ENCODE assay signal across 42 mouse cellular contexts in the genomic region with DNA sequence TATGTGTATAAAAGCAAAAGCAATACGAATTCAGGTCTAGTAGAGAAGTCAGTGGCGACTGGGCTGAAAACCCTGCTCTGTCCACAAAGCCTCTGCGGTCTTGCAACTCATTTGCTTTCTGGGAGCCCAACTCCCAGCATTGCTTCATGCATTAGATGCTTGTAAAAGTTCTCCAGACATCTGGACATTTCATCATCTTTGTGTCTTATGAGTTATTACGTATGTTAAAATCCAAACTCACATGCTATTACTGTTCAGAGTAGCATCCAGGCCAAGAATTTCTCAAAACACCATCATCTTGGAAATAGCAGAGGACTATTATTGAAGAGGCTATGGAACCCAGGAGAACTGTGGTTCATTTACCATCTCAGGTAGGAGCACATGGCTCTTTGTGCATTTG. TPM values are rescaled to one million over a fixed set of nuclear protein-coding genes. Genes with fewer than 3 reads are reported as not detected.
"Had no signal": no experiment of that assay in that cellular context is flagged by ENCODE, and none has a peak within 500 bp of the region (broad histone marks: within the 10 kb centered on the region; RNA-seq: fewer than 3 reads in every experiment).

No protein-coding gene starts in this region.

- H3K36me3 ChIP-seq: heart, embryonic 10.5 days; heart, embryonic 12.5 days; heart, embryonic 13.5 days; heart, embryonic 15.5 days; hindbrain, embryonic 10.5 days; hindbrain, embryonic 12.5 days; hindbrain, embryonic 13.5 days; hindbrain, embryonic 15.5 days; intestine, embryonic 15.5 days; kidney, embryonic 15.5 days had no signal

- H3K27ac ChIP-seq: heart, embryonic 10.5 days; heart, embryonic 13.5 days; heart, embryonic 15.5 days; hindbrain, embryonic 10.5 days; hindbrain, embryonic 12.5 days; hindbrain, embryonic 13.5 days; hindbrain, embryonic 14.5 days; hindbrain, embryonic 15.5 days; hindbrain, postnatal 0 days; intestine, embryonic 15.5 days; kidney, embryonic 15.5 days; kidney, postnatal 0 days; layer of hippocampus, adult 2 months had no signal

- H3K27me3 ChIP-seq: heart, embryonic 12.5 days; heart, embryonic 13.5 days; heart, embryonic 15.5 days; hindbrain, embryonic 12.5 days; hindbrain, embryonic 13.5 days; hindbrain, embryonic 15.5 days; intestine, embryonic 15.5 days; kidney, embryonic 15.5 days had no signal

- DNase-seq: heart, postnatal 10 days; heart, postnatal 14 days; heart, postnatal 36 days; heart, postnatal 4 days; kidney, adult 11 months; kidney, adult 18-20 months; kidney, adult 2 months; kidney, adult 8-10 months; kidney, adult 9 months; kidney, postnatal 10 days; kidney, postnatal 14 days; kidney, postnatal 25 days; kidney, postnatal 36 days; kidney, postnatal 4 days; layer of hippocampus, adult 9-11 months; layer of hippocampus, postnatal 36 days had no signal

- H3K9ac ChIP-seq: heart, embryonic 12.5 days; heart, embryonic 13.5 days; heart, embryonic 15.5 days; hindbrain, embryonic 12.5 days; hindbrain, embryonic 13.5 days; hindbrain, embryonic 14.5 days; hindbrain, embryonic 15.5 days; intestine, embryonic 15.5 days; kidney, embryonic 15.5 days had no signal

- H3K4me3 ChIP-seq: heart, embryonic 10.5 days; heart, embryonic 12.5 days; heart, embryonic 13.5 days; heart, embryonic 15.5 days; hindbrain, embryonic 10.5 days; hindbrain, embryonic 12.5 days; hindbrain, embryonic 13.5 days; hindbrain, embryonic 15.5 days; intestine, embryonic 15.5 days; kidney, embryonic 15.5 days; layer of hippocampus, adult 2 months had no signal

- ATAC-seq: hindbrain, embryonic 16.5 days; hindbrain, postnatal 0 days; inflammation-experienced regulatory T-cells, adult 6 months; intestine, embryonic 15.5 days; intestine, embryonic 16.5 days; intestine, postnatal 0 days had no signal

- H3K4me1 ChIP-seq: heart, embryonic 10.5 days; heart, embryonic 12.5 days; heart, embryonic 13.5 days; heart, embryonic 15.5 days; hindbrain, embryonic 10.5 days; hindbrain, embryonic 12.5 days; hindbrain, embryonic 13.5 days; hindbrain, embryonic 15.5 days; intestine, embryonic 15.5 days; kidney, embryonic 15.5 days had no signal

- H3K9me3 ChIP-seq: heart, embryonic 15.5 days; hindbrain, embryonic 15.5 days; intestine, embryonic 15.5 days had no signal

- H3K4me2 ChIP-seq: heart, embryonic 11.5 days; heart, embryonic 12.5 days; heart, embryonic 13.5 days; heart, embryonic 15.5 days; hindbrain, embryonic 12.5 days; hindbrain, embryonic 13.5 days; hindbrain, embryonic 14.5 days; hindbrain, embryonic 15.5 days; intestine, embryonic 15.5 days; kidney, embryonic 15.5 days had no signal

RNA-seq across cellular contexts. Expression of a gene that starts 21.3 kb away (rescaled TPM):
- total RNA-seq: heart, postnatal 10 days; heart, postnatal 36 days; hindbrain, postnatal 0 days; layer of hippocampus, adult 18-20 months; layer of hippocampus, adult 2 months; layer of hippocampus, postnatal 14 days; layer of hippocampus, postnatal 36 days; left cerebral cortex, adult 18-20 months had no signal
- polyA plus RNA-seq: heart, embryonic 11.5 days; heart, embryonic 12.5 days; hindbrain, embryonic 10.5 days; hindbrain, embryonic 11.5 days; hindbrain, embryonic 12.5 days; hindbrain, embryonic 13.5 days; hindbrain, embryonic 14.5 days; hindbrain, embryonic 15.5 days; hindbrain, embryonic 16.5 days; hindbrain, postnatal 0 days; kidney, embryonic 14.5 days had no signal

RNA-seq across cellular contexts. Expression of a gene that starts 40.1 kb away (rescaled TPM):
- total RNA-seq: hematopoietic stem cell, adult 5-6 weeks had no signal
- polyA plus RNA-seq: heart, embryonic 10.5 days; heart, embryonic 11.5 days; inflammation-experienced regulatory T-cells, adult 6 months; large intestine, adult 2 months had no signal
